Mouse (Mus musculus) A20 (cell line): ENCODE data around the gene Tm9sf4.

Experiments
- DNase-seq: peaks from one replicate; pipeline ENCODE4 v3.0.0-alpha.2; 2011; ENCODE audit warnings: low read depth, low spot score

Gene Tm9sf4

DNA sequence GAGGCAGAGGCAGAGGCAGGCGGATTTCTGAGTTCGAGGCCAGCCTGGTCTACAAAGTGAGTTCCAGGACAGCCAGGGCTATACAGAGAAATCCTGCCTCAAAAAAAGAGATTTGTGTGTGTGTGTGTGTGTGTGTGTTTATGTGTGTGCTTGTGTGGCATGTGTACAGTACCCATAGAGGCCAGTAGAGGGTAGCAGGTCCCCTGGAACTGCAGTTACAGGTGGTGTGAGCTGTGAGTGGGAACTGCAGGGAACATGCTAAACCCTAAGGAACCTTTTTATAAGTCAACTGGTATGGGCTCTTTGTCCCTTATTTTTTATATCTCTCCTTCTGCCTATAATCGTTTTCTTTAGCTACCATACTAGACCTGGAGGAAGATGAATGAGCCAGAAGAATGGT lies 3.8 kb upstream of the Tm9sf4 start:
- DNase-seq = peak; percentile 44

DNA sequence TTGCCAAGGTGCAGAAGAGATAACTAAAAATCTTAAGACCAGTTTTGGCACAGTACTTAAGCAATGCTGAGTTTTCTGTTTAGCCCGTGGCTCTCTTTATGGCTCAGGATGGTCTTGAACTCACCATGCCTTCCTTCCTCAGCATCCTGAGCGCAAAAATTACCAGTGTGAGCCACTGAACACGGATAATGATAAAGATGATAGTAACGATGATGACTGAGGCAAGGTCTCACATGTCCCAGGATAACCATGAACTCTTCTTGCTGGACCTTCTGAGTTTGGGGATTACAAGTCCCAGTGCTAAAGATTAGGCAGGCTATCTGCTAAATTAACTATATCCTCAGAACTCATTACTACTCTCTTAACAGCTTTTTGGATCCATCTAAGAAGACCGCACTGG lies 970 bp upstream of the Tm9sf4 start:
- no peak for DNase-seq

DNA sequence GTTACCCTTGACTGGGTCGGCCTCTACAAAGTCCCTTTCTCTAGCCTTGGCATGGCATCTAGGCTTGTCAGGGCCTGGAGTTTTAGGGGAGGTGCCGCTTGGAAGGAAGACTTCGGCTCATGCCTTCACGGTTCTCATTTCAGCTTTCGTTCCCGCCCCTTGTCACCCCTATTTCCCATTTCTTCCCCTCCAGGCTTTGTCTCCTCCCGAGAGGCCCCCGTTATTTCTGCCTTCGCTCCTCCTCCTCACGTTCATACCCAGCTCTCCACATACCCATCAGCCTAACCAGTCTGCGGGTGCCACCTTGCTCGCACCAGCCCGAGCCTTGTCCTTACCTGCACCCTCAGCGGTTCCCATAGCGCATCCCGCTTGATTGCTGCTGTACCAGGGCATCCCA lies 579 bp downstream of the Tm9sf4 start:
- DNase-seq = no peak

DNA sequence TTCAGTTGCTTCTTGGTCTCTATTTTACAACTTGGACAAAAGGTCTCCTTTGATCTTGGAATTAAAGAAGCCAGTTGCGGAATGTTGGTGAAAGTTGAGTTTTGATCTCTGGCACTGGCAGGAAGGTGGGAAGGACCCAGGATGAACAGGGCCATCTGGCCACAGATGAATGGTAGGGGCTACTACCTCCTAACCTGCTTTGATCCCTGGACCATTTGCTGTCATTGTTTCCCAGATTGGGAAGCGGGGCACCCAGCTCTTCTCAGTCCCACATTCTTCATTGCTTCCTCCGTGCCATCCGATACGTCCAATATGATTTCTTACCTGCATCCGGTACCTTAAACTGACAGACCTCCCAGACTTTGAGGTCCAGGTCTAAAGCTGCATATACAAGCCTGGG lies 6.0 kb downstream of the Tm9sf4 start:
- no peak for DNase-seq

DNA sequence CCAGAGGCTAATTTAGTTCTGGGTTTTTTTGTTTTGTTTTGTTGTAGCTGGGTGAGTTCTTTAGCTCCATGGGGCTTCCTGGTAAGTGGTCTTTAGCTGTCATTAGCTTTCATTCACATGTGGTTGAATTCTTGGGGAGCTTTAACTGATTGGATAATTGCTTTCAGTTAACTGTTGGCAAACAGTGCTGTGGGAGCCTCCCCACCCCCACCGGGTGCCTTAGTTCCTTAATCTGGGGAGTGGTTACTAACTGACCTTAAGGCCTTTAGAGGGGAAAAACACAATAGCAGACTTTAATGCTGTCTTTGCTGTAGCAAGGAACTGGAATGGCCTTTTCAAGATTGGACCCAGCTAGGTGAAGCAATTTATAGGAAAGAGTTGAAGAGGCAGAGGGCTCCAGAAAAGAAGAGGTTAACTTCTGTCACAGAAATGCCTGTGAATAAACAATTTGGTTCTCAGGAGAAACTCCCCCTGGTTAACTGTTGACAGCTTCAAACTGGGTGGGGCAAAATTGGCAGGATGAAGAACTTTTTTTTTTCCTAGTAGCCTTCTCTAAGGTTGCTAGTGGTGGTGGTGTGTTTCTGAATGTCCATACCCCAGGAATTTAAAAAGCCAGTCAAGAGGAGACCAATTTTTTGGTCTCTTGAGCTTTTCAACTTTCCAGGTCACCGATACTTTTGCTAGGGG lies 7.2 kb downstream of the Tm9sf4 start:
- peak; percentile 22 for DNase-seq

GRCm38 (mm10) chr2:153170490-153171224 lies 9.6 kb downstream of the Tm9sf4 start:
- DNase-seq = no peak

DNA sequence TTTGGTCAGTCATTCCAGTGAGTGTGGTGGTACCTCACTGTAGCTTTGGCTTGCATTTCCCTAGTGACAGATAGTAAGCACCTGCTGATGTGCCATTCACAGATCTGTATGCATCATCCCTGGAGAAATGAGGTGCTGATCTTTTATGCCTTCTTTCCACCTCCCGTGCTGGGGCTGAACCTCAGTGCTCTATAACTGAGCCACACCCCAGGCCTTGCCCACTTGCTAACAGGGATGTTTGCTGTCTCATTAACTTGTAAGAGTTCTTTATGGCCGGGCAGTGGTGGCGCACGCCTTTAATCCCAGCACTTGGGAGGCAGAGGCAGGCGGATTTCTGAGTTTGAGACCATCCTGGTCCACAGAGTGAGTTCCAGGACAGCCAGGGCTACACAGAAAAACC lies 10.9 kb downstream of the Tm9sf4 start:
- no peak for DNase-seq

DNA sequence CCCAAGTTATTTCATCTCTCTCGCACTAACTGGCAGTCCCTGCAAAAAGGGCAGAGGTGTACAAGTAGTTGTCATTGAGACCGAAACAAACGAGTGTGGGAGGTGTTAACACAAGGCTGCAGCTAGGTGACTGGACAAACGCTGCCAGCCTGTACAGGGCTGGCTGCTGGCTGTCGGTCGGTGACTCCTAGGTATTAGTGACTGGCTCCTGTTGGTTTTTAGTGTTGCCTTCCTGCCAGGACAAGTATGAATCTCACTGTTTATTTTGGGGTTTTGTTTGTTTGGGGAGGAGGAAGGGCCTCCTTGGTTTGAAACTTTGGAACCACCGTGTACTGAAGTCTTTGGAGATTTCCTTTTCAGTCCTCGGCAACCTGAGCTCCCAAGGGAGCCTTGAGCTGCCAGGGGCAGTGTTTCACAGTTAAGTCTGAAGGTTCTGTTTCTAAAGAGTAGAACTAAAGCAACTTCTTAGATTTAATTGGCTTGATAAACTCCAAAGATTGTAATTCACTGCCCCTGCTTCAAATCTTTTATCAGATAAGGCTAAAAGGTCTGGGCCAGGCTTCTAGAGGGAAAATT lies 15.0 kb downstream of the Tm9sf4 start:
- no peak for DNase-seq

GRCm38 (mm10) chr2:153177188-153177587 lies 16.1 kb downstream of the Tm9sf4 start:
- DNase-seq = no peak

DNA sequence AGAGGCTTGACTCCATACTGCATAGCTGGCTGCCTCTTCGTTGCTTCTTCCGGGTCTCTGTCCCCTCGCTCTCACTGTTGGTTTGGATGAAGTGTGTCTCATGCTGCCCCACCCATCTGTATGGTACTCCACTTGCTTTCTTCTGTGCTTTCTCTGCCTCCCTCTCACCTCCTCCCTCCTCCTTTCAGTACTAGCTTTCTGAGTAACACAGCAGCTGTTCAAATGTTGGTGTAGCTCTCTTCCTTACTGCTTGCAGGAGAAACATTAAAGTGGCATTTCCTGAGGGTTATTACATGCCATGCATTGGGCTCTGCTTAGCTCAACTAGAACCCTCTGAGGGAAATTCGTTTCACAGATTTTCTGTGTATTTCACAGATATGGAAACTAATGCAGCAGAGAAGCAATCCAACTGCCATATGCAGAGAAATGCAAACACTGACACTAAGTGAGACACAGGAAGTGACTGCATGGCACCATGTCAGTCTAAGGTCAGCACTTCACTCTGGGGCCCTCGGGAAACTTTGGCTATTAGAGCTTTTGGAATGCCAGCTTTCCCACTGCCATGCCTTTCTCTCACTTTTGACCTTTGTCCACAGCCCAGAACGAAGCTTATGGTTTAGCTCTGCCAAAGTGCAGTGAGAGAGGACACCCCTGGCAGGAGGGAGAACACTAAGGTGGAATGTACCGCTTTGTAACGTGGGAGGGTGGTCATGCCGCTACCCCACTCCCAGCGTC lies 18.2 kb downstream of the Tm9sf4 start:
- DNase-seq = no peak

- DNase-seq = no peak
Measured at GRCm38 (mm10) chr2:153179961-153180360, 18.9 kb downstream of the Tm9sf4 start.

GRCm38 (mm10) chr2:153186176-153186591 lies 25.1 kb downstream of the Tm9sf4 start:
- DNase-seq = no peak

GRCm38 (mm10) chr2:153187848-153188247 lies 26.7 kb downstream of the Tm9sf4 start:
- no peak for DNase-seq

DNA sequence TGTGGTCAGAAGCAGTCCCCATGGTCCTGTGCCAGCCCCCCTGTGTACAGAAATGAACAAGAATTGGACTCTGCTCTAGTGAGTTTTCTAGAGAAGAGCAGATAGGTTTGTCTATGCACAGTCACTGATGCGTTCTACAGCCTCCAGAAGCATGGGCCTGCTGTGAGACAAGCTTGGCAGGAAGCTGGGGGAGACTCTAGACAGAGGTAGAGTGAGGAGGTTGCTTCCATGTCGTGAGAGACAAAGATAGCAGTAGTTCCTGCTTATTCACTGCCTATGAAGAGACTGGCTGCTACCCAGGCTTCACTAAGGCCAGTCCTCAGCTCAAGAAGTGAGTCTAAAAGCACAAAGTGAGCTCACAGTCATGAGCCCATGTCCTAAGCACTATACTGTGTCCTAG lies 30.1 kb downstream of the Tm9sf4 start:
- no peak for DNase-seq

- DNase-seq = no peak
Measured at GRCm38 (mm10) chr2:153194255-153194654, 33.2 kb downstream of the Tm9sf4 start.

GRCm38 (mm10) chr2:153198485-153198884 lies 37.4 kb downstream of the Tm9sf4 start:
- DNase-seq = no peak

DNA sequence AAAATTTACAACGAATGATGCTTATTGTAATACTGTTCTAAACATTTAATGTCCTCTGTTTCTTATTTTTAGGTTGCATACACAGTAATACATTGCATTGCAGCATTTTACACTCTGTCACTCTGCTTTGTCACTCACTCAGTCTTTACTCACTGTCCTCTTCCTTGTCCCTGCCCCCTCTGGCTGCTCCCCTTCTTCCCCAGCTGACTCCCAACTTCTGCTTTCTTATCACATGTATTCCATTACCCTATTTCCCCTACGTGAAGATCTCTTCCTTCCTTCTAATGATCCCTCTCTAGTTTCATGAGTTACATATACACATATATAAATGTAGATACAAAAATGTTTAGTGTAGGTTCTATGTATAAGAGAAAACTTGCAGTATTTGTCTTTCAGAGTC lies 38.0 kb downstream of the Tm9sf4 start:
- DNase-seq = no peak

DNA sequence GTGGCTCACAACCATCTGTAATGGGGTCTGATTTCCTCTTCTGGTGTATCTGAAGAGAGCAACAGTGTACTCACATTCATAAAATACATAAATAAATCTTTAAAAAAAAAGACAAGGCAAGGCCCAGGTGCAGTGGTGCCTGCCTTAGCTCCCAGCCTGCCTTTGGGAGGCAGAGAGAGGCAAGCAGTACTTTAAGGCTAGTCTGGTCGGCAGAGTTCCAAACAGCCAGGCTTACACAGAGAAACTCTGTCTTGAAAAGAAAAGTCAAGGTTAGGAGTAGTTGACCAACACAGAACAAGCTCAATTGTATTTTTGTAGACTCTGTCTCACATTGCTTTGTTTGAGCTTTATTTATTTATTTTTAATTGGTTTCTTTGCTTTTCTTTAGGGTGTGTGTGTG lies 41.7 kb downstream of the Tm9sf4 start:
- no peak for DNase-seq

GRCm38 (mm10) chr2:153208149-153208548 lies 47.0 kb downstream of the Tm9sf4 start:
- DNase-seq = no peak

DNA sequence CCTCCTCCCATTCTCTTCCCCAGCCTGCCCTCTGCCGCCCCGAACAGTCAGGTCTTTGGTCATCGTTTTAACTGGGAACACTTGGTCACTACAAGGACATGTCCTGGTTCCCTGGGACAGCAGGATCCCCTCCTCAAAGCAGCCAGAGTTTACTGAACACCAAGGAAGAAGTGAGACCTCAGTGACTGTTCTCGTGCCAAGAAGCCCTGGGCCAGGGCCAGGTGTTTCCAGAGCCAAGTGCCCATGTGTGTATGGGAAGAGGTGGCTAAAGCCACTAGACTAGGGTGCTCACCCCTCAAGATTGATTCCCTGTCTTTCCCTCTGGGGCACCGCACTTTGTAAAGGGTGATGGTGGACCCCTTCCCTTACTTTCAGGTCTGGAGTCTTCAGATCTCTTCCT lies 48.2 kb downstream of the Tm9sf4 start:
- DNase-seq = no peak

DNA sequence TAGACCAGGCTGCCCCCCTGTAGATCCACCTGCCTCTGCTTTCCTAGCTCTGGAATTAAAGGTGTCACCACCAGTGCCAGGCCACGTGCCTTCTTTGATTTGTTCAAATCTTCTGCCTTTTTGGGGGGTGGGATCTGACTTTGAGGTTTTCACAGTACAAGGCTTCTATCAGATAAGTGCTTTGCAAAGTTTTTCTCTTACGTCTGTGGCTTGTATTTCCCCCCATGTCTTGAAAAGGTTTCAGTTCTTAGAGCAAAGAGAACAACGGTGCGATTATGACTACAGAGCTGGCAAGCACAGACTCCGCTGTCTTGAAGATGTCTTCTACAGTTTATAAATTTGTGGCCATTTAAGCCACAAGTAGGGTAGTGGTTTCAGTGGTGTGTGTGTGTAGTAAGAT lies 50.3 kb downstream of the Tm9sf4 start:
- no peak for DNase-seq

DNA sequence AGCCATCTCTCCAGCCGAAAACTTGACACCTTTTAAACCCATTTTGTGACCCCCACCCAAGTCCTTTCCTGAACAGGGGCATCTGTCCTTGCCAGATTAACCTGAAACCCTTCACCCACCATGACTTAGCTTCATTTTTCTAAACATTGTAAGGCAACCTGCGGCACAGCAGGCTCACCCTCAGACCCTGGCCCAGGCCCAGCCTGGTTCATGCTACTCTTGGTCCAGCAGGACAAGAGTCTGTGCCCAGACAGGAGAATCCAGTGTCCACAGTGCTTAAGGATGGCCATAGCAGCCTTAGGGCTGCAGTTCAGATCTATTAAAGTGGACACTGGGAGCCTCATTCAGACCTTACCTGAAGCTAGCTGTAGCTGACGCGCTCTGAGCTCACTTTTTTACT lies 52.2 kb downstream of the Tm9sf4 start:
- no peak for DNase-seq
